Comparison of ENCODE assay signal across 10 mouse cellular contexts in the genomic region with DNA sequence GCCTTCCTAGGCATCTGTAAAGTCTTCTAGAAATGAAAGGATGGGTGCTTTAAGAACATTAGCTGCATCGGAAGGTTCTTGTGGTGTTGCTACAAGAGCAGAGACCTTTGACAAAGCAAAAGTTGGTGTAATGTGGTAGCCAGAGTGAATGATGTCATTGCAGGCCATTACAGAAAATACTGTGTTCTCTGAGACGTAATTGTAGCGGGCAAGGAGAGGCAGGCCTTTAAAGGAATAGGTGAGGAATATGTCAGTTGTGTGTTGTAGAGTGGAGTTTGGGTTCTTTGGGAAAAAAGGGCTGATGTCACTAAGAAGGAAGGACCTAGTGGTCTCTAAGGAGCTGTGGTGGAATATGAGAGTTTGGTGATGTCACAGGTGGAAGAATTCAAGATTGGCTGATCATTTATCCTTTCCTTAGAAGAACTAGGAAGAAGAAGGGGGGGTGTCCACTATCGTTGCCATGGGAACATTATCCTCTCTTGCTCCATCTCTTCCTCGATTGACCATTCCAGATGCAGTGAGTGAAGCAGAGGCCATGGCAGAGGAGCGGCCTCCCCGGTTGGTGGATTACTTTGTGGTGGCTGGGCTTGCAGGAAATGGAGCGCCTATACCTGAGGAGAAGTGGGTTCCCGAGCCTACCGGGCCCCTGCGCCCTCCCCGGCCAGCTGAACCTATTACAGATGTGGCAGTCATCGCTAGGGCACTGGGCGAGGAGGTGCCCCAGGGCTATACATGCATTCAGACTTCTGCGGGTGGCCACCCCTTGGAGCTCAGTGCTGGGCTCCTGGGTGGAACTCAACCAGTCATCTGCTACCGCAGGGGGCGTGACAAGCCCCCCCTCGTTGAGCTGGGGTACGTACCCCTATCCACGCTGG. TPM values are rescaled to one million over a fixed set of nuclear protein-coding genes. Genes with fewer than 3 reads are reported as not detected.
DNase-seq lines count a peak whose midpoint lies in the region; ATAC-seq lines count a peak whose summit lies in the region.
"Had no signal": no experiment of that assay in that cellular context is flagged by ENCODE, and none has a peak within 500 bp of the region (broad histone marks: within the 10 kb centered on the region; RNA-seq: fewer than 3 reads in every experiment).

No protein-coding gene starts in this region.

- peak overlapping the region; percentile 100 for H3K27ac ChIP-seq in heart, embryonic 15.5 days
- H3K27ac ChIP-seq in liver, embryonic 16.5 days (ENCODE audit: low read length): peak overlapping the region; percentile 92

- H3K4me3 ChIP-seq in heart, embryonic 15.5 days: peak overlapping the region; percentile 79
- H3K4me3 ChIP-seq in liver, embryonic 16.5 days (ENCODE audit: low read depth, low read length): peak overlapping the region; percentile 81

- no peak for DNase-seq in heart, adult 9 months (ENCODE audit: low spot score in 2 of 2)
- DNase-seq in B cell, adult 2 months: peak; percentile 12 to 26
- peak; percentile 41 for DNase-seq in T-cell, adult 2 months (ENCODE audit: low spot score)
- no peak for DNase-seq in right cerebral cortex, postnatal 36 days (ENCODE audit: low spot score in 2 of 2)
- no peak for DNase-seq in adrenal gland, adult 2 months
- no peak for DNase-seq in ovary, postnatal 10 days (ENCODE audit: low spot score)
- DNase-seq: adrenal gland, postnatal 25 days had no signal

- H3K4me2 ChIP-seq in heart, embryonic 15.5 days: peak overlapping the region; percentile 89
- peak overlapping the region; percentile 84 for H3K4me2 ChIP-seq in liver, embryonic 16.5 days (ENCODE audit: low read depth, low read length)

- H3K9me3 ChIP-seq in heart, embryonic 15.5 days (replicated peaks): no peaks in the 10 kb centered on the region
- H3K9me3 ChIP-seq in liver, embryonic 16.5 days (replicated peaks; ENCODE audit: control insufficient read depth, low read length): no peaks in the 10 kb centered on the region

- no peaks in the 10 kb centered on the region for H3K27me3 ChIP-seq in heart, embryonic 15.5 days
- no peaks in the 10 kb centered on the region for H3K27me3 ChIP-seq in liver, embryonic 16.5 days (ENCODE audit: control insufficient read depth, insufficient read depth, low read depth, low read length)

- no peak overlapping the region for H3K9ac ChIP-seq in heart, embryonic 15.5 days
- H3K9ac ChIP-seq in liver, embryonic 16.5 days (ENCODE audit: low read depth, low read length): peak overlapping the region; percentile 78

- 92% methylated on average over 20 of the region's 20 CpGs for WGBS in heart, embryonic 15.5 days
- WGBS in liver, embryonic 16.5 days (ENCODE audit: insufficient replicate concordance): 75% methylated on average over 20 of the region's 20 CpGs

- peaks cover 20% of the 10 kb centered on the region for H3K4me1 ChIP-seq in heart, embryonic 15.5 days (replicated peaks)
- peaks cover 26% of the 10 kb centered on the region for H3K4me1 ChIP-seq in liver, embryonic 16.5 days (ENCODE audit: control insufficient read depth, low read depth, low read length)

- ATAC-seq in heart, embryonic 15.5 days (replicated peaks; ENCODE audit: insufficient number of reproducible peaks, insufficient read depth, low FRiP score, low read depth): no peak
- ATAC-seq in liver, embryonic 16.5 days (ENCODE audit: low read depth): no peak

- H3K36me3 ChIP-seq in heart, embryonic 15.5 days: peaks cover 32% of the 10 kb centered on the region
- no peaks in the 10 kb centered on the region; the same call in 1 of the 2 replicates for H3K36me3 ChIP-seq in liver, embryonic 16.5 days (ENCODE audit: control insufficient read depth, insufficient read depth)

RNA-seq across cellular contexts. Expression of gene Dennd4b, which starts 2.2 kb away (rescaled TPM):
- polyA plus RNA-seq in heart, embryonic 15.5 days (2015; fragmentation: Nextera tagmentation; extraction: Ambion mirVana): 4.6 and 6.9 TPM in 2 replicates
- 2.3 and 2.8 TPM in 2 replicates for polyA plus RNA-seq in liver, embryonic 16.5 days (2015; fragmentation: Nextera tagmentation; extraction: Ambion mirVana)
- 1 to 10 TPM; 7.8 to 7.9 TPM for total RNA-seq in adrenal gland, adult 2 months (2021)
- polyA plus RNA-seq in adrenal gland, adult 2 months (2012; rRNA removed): 27.9 and 28.6 TPM in 2 replicates

RNA-seq across cellular contexts. Expression of gene Crtc2, which starts 13.2 kb away (rescaled TPM):
- 10.8 and 15.9 TPM in 2 replicates for polyA plus RNA-seq in heart, embryonic 15.5 days (2015; fragmentation: Nextera tagmentation; extraction: Ambion mirVana)
- polyA plus RNA-seq in liver, embryonic 16.5 days (2015; fragmentation: Nextera tagmentation; extraction: Ambion mirVana): 5.2 and 6.9 TPM in 2 replicates
- total RNA-seq in adrenal gland, adult 2 months (2021): 10 to 100 TPM; 41.5 to 46.5 TPM
- 60.1 and 74.9 TPM in 2 replicates for polyA plus RNA-seq in adrenal gland, adult 2 months (2012; rRNA removed)

RNA-seq across cellular contexts. Expression of gene Slc39a1, which starts 19.2 kb away (rescaled TPM):
- polyA plus RNA-seq in heart, embryonic 15.5 days (2015; fragmentation: Nextera tagmentation; extraction: Ambion mirVana): 76.0 and 86.2 TPM in 2 replicates
- polyA plus RNA-seq in liver, embryonic 16.5 days (2015; fragmentation: Nextera tagmentation; extraction: Ambion mirVana): 30.0 and 33.5 TPM in 2 replicates
- total RNA-seq in adrenal gland, adult 2 months (2021): 100 to 1,000 TPM; 124 to 160 TPM
- polyA plus RNA-seq in adrenal gland, adult 2 months (2012; rRNA removed): 93.2 and 105 TPM in 2 replicates

RNA-seq across cellular contexts. Expression of gene Creb3l4, which starts 23.8 kb away (rescaled TPM):
- polyA plus RNA-seq in heart, embryonic 15.5 days (2015; fragmentation: Nextera tagmentation; extraction: Ambion mirVana): 2.2 and 3.0 TPM in 2 replicates
- polyA plus RNA-seq in liver, embryonic 16.5 days (2015; fragmentation: Nextera tagmentation; extraction: Ambion mirVana): 0.35 and 0.41 TPM in 2 replicates
- 1 to 10 TPM in 1 of 2 experiments, under 1 TPM in 1; 0.61 to 1.2 TPM for total RNA-seq in adrenal gland, adult 2 months (2021)
- polyA plus RNA-seq in adrenal gland, adult 2 months (2012; rRNA removed): 0.28 and 0.61 TPM in 2 replicates
- total RNA-seq: hematopoietic stem cell, adult 5-6 weeks had no signal

RNA-seq across cellular contexts. Expression of gene Gatad2b, which starts 25.8 kb away (rescaled TPM):
- polyA plus RNA-seq in heart, embryonic 15.5 days (2015; fragmentation: Nextera tagmentation; extraction: Ambion mirVana): 7.1 and 9.5 TPM in 2 replicates
- 3.2 and 3.9 TPM in 2 replicates for polyA plus RNA-seq in liver, embryonic 16.5 days (2015; fragmentation: Nextera tagmentation; extraction: Ambion mirVana)
- 10 to 100 TPM; 54.8 to 72.5 TPM for total RNA-seq in adrenal gland, adult 2 months (2021)
- polyA plus RNA-seq in adrenal gland, adult 2 months (2012; rRNA removed): 15.0 and 20.1 TPM in 2 replicates

Comparison
In these comparisons a context has a peak if more than half of its experiments do, and no peak if none do; other contexts are left out.
1. DNase-seq: peak in B cell, adult 2 months (2 of 2) and T-cell, adult 2 months (single experiment); none in heart, adult 9 months (0 of 2), right cerebral cortex, postnatal 36 days (0 of 2), adrenal gland, adult 2 months (single experiment) and ovary, postnatal 10 days (single experiment).